Mouse (Mus musculus) CH12.LX (cell line): ENCODE results near the gene Ptprq. TPM values are rescaled to one million over a fixed set of nuclear protein-coding genes. Genes with fewer than 3 reads are reported as not detected.

Experiments used
- DNase-seq: peaks from one replicate; pipeline ENCODE4 v3.0.0-alpha.2; 2013; ENCODE audit errors: extremely low read depth
- H3K27ac ChIP-seq: 2 replicates; pipeline ENCODE4 v1.5.1; 2012; ENCODE audit warnings: low read depth, mild to moderate bottlenecking, control low read depth, moderate library complexity; ENCODE audit not compliant: insufficient read depth
- H3K27me3 ChIP-seq: replicated peaks from 2 replicates; pipeline ENCODE3; 2012; ENCODE audit warnings: inconsistent platforms
- H3K36me3 ChIP-seq, 2 experiments: replicated peaks in 1 of 2; 2 replicates each; pipeline versions ENCODE3 to v1.6.1; 2012; ENCODE audit warnings: inconsistent platforms in 1 of 2, low read length in 1 of 2, mild to moderate bottlenecking in 1 of 2, mixed read lengths in 1 of 2, moderate library complexity in 1 of 2; ENCODE audit not compliant: control insufficient read depth in 1 of 2, insufficient read depth in 1 of 2
- H3K4me1 ChIP-seq, 2 experiments: 2 replicates each; pipeline ENCODE4 v1.6.1; 2012; ENCODE audit warnings: inconsistent platforms in 1 of 2, moderate library complexity in 1 of 2; ENCODE audit not compliant: insufficient read depth in 2 of 2, control insufficient read depth in 1 of 2
- H3K4me2 ChIP-seq: 2 replicates; pipeline ENCODE4 v1.6.1; 2012; ENCODE audit warnings: low read depth, mild to moderate bottlenecking, control low read depth; ENCODE audit not compliant: poor library complexity, insufficient read depth, severe bottlenecking
- H3K4me3 ChIP-seq, 3 experiments: fragments of 150-350 bp in 1 of 3; sonication (generic) in 1 of 3; replicated peaks in 1 of 3; 2 replicates each; pipeline versions ENCODE3 to v1.5.1; 2011 to 2012; ENCODE audit warnings: low read depth in 2 of 3, low read length in 2 of 3, mild to moderate bottlenecking in 2 of 3, moderate library complexity in 2 of 3, control low read depth in 1 of 3, improper control_type of control experiment in 1 of 3, inconsistent platforms in 1 of 3, mixed read lengths in 1 of 3; ENCODE audit not compliant: poor library complexity in 1 of 3
- H3K79me2 ChIP-seq: replicated peaks from 2 replicates; pipeline ENCODE4 v1.6.1; 2012; ENCODE audit warnings: mild to moderate bottlenecking, moderate library complexity; ENCODE audit not compliant: control insufficient read depth, poor library complexity, insufficient read depth, severe bottlenecking; ENCODE audit errors: extremely low read depth
- H3K9ac ChIP-seq: 2 replicates; pipeline ENCODE4 v1.6.1; 2012; ENCODE audit warnings: low read depth, mild to moderate bottlenecking, control low read depth, moderate library complexity; ENCODE audit not compliant: insufficient read depth
- H3K9me3 ChIP-seq: replicated peaks from 2 replicates; pipeline ENCODE3; 2012; ENCODE audit warnings: low read length, inconsistent platforms, mixed read lengths
- CHD2 ChIP-seq: IDR thresholded peaks from 2 replicates; pipeline ENCODE4 v1.6.1; 2011; ENCODE audit warnings: low read length, improper control_type of control experiment
- CTCF ChIP-seq, 2 experiments: IDR thresholded peaks in 1 of 2; conservative IDR thresholded peaks in 1 of 2; 2 replicates each; pipeline ENCODE4 v1.5.1; 2011 to 2012; ENCODE audit warnings: low read depth in 2 of 2, low read length in 2 of 2, improper control_type of control experiment in 1 of 2, inconsistent platforms in 1 of 2, mild to moderate bottlenecking in 1 of 2, moderate library complexity in 1 of 2
- ELF1 ChIP-seq: IDR thresholded peaks from 2 replicates; pipeline ENCODE4 v1.6.1; 2014; ENCODE audit warnings: low read depth, mild to moderate bottlenecking, inconsistent platforms, low read length, improper control_type of control experiment
- EP300 ChIP-seq: IDR thresholded peaks from 2 replicates; pipeline ENCODE4 v1.6.1; 2011; ENCODE audit warnings: low read length, improper control_type of control experiment
- JUN ChIP-seq: IDR thresholded peaks from 2 replicates; pipeline ENCODE4 v1.6.1; 2011; ENCODE audit warnings: low read depth, mild to moderate bottlenecking, low read length, improper control_type of control experiment, moderate library complexity; ENCODE audit not compliant: insufficient read depth
- JUND ChIP-seq: conservative IDR thresholded peaks from 2 replicates; pipeline ENCODE4 v1.6.1; 2011; ENCODE audit warnings: low read depth, low read length, improper control_type of control experiment
- KAT2A ChIP-seq: IDR thresholded peaks from 2 replicates; pipeline ENCODE4 v1.6.1; 2012; ENCODE audit warnings: low read length, improper control_type of control experiment, inconsistent platforms; ENCODE audit not compliant: insufficient replicate concordance
- MAFK ChIP-seq: IDR thresholded peaks from 2 replicates; pipeline ENCODE4 v1.6.1; 2011; ENCODE audit warnings: low read length, improper control_type of control experiment; ENCODE audit not compliant: insufficient replicate concordance
- MAZ ChIP-seq: IDR thresholded peaks from 2 replicates; pipeline ENCODE4 v1.6.1; 2012; ENCODE audit warnings: low read depth, mild to moderate bottlenecking, inconsistent platforms, low read length, improper control_type of control experiment, moderate library complexity
- MEF2A ChIP-seq: IDR thresholded peaks from 2 replicates; pipeline ENCODE4 v1.6.1; 2014; ENCODE audit warnings: low read depth, mild to moderate bottlenecking, inconsistent platforms, low read length, improper control_type of control experiment, borderline replicate concordance
- NELFE ChIP-seq: IDR thresholded peaks from 2 replicates; pipeline ENCODE4 v1.6.1; 2011; ENCODE audit warnings: low read depth, low read length, improper control_type of control experiment
- POLR2AphosphoS2 ChIP-seq: IDR thresholded peaks from 2 replicates; pipeline ENCODE4 v1.6.1; 2011; ENCODE audit warnings: low read depth, low read length, improper control_type of control experiment
- RAD21 ChIP-seq: IDR thresholded peaks from 2 replicates; pipeline ENCODE4 v1.6.1; 2011; ENCODE audit warnings: low read depth, mild to moderate bottlenecking, low read length, improper control_type of control experiment, moderate library complexity
- RCOR1 ChIP-seq: conservative IDR thresholded peaks from 2 replicates; pipeline ENCODE4 v1.6.1; 2012; ENCODE audit warnings: low read depth, mild to moderate bottlenecking, inconsistent platforms, low read length, improper control_type of control experiment
- SMC3 ChIP-seq: IDR thresholded peaks from 2 replicates; pipeline ENCODE4 v1.6.1; 2011; ENCODE audit warnings: low read depth, low read length, improper control_type of control experiment
- TBP ChIP-seq: conservative IDR thresholded peaks from 2 replicates; pipeline ENCODE4 v1.6.1; 2011; ENCODE audit warnings: low read depth, low read length, improper control_type of control experiment
- USF1 ChIP-seq: IDR thresholded peaks from 2 replicates; pipeline ENCODE4 v1.6.1; 2014; ENCODE audit warnings: low read depth, mild to moderate bottlenecking, inconsistent platforms, low read length, improper control_type of control experiment
- ZKSCAN1 ChIP-seq: IDR thresholded peaks from 2 replicates; pipeline ENCODE4 v1.6.1; 2012; ENCODE audit warnings: low read depth, inconsistent platforms, low read length, improper control_type of control experiment, borderline replicate concordance
- dilution Hi-C: fragments of 300-500 bp; cut with MboI; formaldehyde crosslinking; loops from 2 replicates; pipeline ENCODE4 v1.14.3; 2020; ENCODE audit warnings: low sequenced_read_pairs; ENCODE audit not compliant: extremely low pct_unique_long_range_greater_than_20kb, extremely low pct_ligation_motif_present
- in situ Hi-C: fragments of 300-500 bp; cut with MboI; formaldehyde crosslinking; loops from 3 replicates; pipeline ENCODE4 v1.14.3; 2019; ENCODE audit warnings: low sequenced_read_pairs, low pct_ligation_motif_present, low pct_unique_long_range_greater_than_20kb, mixed read lengths
- polyA plus RNA-seq: library from polyadenylated mRNA; unstranded; fragments of >175 nt; gene quantifications from 2 replicates; pipeline ENCODE4 v1.2.1, GENCODE M21; 2012; ENCODE audit warnings: low read depth; ENCODE audit not compliant: insufficient read length
- total RNA-seq, 2 experiments: library from RNA; depleted of rRNA; stranded (reverse); fragments of 300-350 nt in 1 of 2; fragments of >200 nt in 1 of 2; gene quantifications; 2 replicates each; pipeline ENCODE4 v1.2.3; 2012 to 2014

The Ptprq gene
- total and polyA plus RNA-seq, 3 experiments: not detected

DNA sequence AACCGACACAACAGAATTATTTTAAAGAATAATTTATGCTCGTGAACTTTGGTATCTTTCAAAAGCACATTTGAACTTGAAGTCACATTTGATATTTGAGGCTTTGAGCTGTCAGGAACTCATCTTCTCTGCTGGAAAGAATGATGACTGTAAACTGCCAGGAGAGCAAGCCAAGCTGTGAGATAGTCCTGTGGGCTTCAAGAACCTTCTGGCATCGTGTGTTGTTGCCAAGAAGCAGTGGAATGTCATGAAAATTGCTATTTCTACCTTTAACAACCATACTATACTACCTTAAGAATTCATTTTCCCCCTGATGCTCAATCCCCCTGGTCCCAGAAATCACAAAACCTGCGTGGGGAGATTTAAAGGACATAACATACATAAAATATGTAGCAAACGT lies 200.6 kb downstream of the Ptprq start:
- H3K27me3 ChIP-seq: no peaks in the 10 kb centered on the region
- H3K9me3 ChIP-seq: peaks cover 29% of the 10 kb centered on the region
- TF ChIP-seq MAZ: no peak
- no peak for TF ChIP-seq POLR2AphosphoS2
- no peak for TF ChIP-seq CHD2
- TF ChIP-seq MEF2A: no peak
- TF ChIP-seq TBP: no peak
- TF ChIP-seq JUND: no peak
- no peak for TF ChIP-seq RAD21
- no peak for TF ChIP-seq USF1
- TF ChIP-seq NELFE: no peak
- no peak for TF ChIP-seq MAFK
- no peak for TF ChIP-seq ELF1
- TF ChIP-seq CTCF (conservative IDR thresholded peaks at IDR 0.05 in 1 of 2, IDR thresholded peaks at IDR 0.05 in 1 of 2; ENCODE audit: low read depth in 2 of 2, low read length in 2 of 2): no peak
- TF ChIP-seq ZKSCAN1: no peak
- TF ChIP-seq KAT2A: no peak
- no peak for DNase-seq
- no peak overlapping the region for H3K4me3 ChIP-seq
- dilution Hi-C loops (no loop called here), in situ Hi-C loops (no loop called here)
- no peak overlapping the region for H3K27ac ChIP-seq
- H3K4me1 ChIP-seq: no peaks in the 10 kb centered on the region
- no peaks in the 10 kb centered on the region for H3K79me2 ChIP-seq
- H3K9ac ChIP-seq: no peak overlapping the region
- no peaks in the 10 kb centered on the region for H3K36me3 ChIP-seq
- H3K4me2 ChIP-seq: no peak overlapping the region

DNA sequence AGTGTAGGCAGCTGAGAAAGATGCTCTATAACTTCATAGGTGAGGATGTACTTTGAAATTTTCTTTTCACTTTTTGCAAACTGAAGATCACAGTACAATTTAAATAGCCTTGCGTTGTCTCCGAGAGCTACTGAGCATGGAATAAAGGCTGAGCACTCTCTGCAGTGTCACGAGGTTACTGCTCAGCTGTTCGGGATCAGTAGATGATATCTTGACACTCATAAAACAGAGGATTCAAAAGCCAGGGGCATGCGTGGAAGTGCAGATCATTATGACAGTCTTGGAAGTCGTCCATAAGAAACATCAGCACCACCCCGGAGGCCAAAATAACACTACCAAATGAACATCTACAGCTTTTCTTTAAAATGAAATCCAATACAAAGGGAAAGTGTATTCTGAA lies 203.2 kb downstream of the Ptprq start:
- no peak overlapping the region for H3K27ac ChIP-seq
- no peak for DNase-seq
- H3K4me1 ChIP-seq: no peaks in the 10 kb centered on the region
- H3K4me3 ChIP-seq: no peak overlapping the region
- H3K27me3 ChIP-seq: no peaks in the 10 kb centered on the region
- no peak overlapping the region for H3K4me2 ChIP-seq
- no peak overlapping the region for H3K9ac ChIP-seq
- in situ Hi-C loops: no loop called here
- no peak for TF ChIP-seq SMC3
- no peak for TF ChIP-seq POLR2AphosphoS2
- no peak for TF ChIP-seq RCOR1
- no peak for TF ChIP-seq EP300
- no peak for TF ChIP-seq JUN
- H3K9me3 ChIP-seq: peaks cover 27% of the 10 kb centered on the region
- H3K79me2 ChIP-seq: no peaks in the 10 kb centered on the region
- dilution Hi-C loops: no loop called here
- H3K36me3 ChIP-seq: no peaks in the 10 kb centered on the region
